Mouse (Mus musculus): ENCODE data around the gene Acss1. TPM values are rescaled to one million over a fixed set of nuclear protein-coding genes. Genes with fewer than 3 reads are reported as not detected.

Gene Acss1
- polyA plus RNA-seq, 1 experiment from 2014 or later: 18.4 TPM

DNA sequence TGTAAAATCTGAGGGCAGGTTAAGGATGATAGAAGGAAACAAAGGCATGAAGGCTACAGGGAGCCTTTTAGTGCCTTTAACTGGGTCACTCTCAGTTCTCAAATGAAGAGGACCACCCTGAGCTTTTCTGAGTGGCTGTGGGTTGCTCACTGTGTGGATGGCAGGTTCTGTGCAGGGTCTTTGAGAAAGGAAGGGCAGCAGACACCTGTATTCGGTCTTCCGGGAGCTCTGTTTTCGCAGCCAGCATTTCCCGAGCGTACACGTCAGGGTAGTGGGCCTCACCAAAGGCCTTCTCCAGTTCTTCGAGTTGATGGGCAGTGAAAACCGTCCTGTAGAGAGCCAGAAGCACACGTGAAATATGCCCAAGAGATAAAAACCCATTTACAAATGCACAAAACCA, 17.1 kb upstream of the Acss1 start:
- Histone ChIP-seq H3K36me3 (ENCODE audit: control insufficient read depth, insufficient read depth, low read length) (no peaks in the 10 kb centered on the region), H3K27ac (ENCODE audit: low read depth, low read length) (no peak overlapping the region), H3K4me1 (ENCODE audit: control insufficient read depth, insufficient read depth, low read length) (peaks cover 10% of the 10 kb centered on the region; the same call in 1 of the 2 replicates), H3K9ac (ENCODE audit: low read length) (no peak overlapping the region), H3K4me3 (ENCODE audit: low read depth, low read length) (no peak overlapping the region), H3K4me2 (ENCODE audit: low read length) (no peak overlapping the region), H3K9me3 (replicated peaks; ENCODE audit: control insufficient read depth, low read length) (no peaks in the 10 kb centered on the region), H3K27me3 (replicated peaks; ENCODE audit: control insufficient read depth, insufficient read depth, low read length) (peaks cover 39% of the 10 kb centered on the region)
- no peak for ATAC-seq
- DNase-seq (ENCODE audit: low spot score): no peak
- 90% methylated on average over 9 of the region's 9 CpGs for WGBS

GRCm38 (mm10) chr2:150684451-150684850, 16.2 kb upstream of the Acss1 start:
- peaks cover 30% of the 10 kb centered on the region for H3K27me3 ChIP-seq (replicated peaks; ENCODE audit: control insufficient read depth, insufficient read depth, low read length)
- no peak for ATAC-seq

DNA sequence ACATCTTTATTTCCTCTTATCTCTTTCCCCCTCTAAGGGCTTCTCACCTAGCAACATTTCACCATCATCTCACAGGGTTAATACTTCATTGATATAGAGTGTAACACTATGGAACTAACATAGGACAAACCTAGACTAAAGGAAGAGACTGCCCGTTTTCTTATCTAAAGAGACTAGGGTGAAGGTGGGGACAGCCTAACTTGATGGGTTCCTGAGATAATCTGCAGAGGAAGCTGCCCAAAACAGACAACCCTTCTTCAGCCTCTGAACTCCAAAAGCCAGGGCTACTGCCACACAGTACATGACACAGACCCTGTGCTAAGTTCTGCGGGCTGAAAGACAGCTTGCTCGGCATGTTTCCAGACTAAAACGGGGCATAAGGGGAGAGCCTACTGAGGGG, 13.3 kb upstream of the Acss1 start:
- Histone ChIP-seq H3K27ac (ENCODE audit: low read depth, low read length) (no peak overlapping the region), H3K36me3 (ENCODE audit: control insufficient read depth, insufficient read depth, low read length) (no peaks in the 10 kb centered on the region), H3K9me3 (replicated peaks; ENCODE audit: control insufficient read depth, low read length) (no peaks in the 10 kb centered on the region), H3K4me1 (ENCODE audit: control insufficient read depth, insufficient read depth, low read length) (no peaks in the 10 kb centered on the region), H3K4me2 (ENCODE audit: low read length) (no peak overlapping the region), H3K9ac (ENCODE audit: low read length) (no peak overlapping the region), H3K4me3 (ENCODE audit: low read depth, low read length) (no peak overlapping the region), H3K27me3 (replicated peaks; ENCODE audit: control insufficient read depth, insufficient read depth, low read length) (0 out of 2 replicates have a peak, but pooled peaks cover 3% of the 10 kb centered on the region)
- WGBS: 72% methylated on average over 4 of the region's 4 CpGs
- no peak for ATAC-seq
- DNase-seq (ENCODE audit: low spot score): no peak

More at GRCm38 (mm10) chr2:150684451-150684850, 16.2 kb upstream of the Acss1 start:
- no peak overlapping the region for H3K4me2 ChIP-seq (ENCODE audit: low read length)
- H3K4me1 ChIP-seq (ENCODE audit: control insufficient read depth, insufficient read depth, low read length): peaks cover 8% of the 10 kb centered on the region; the same call in 1 of the 2 replicates
- WGBS: 84% methylated on average over 12 of the region's 12 CpGs
- H3K9ac ChIP-seq (ENCODE audit: low read length): no peak overlapping the region
- no peak for DNase-seq (ENCODE audit: low spot score)
- no peaks in the 10 kb centered on the region for H3K9me3 ChIP-seq (replicated peaks; ENCODE audit: control insufficient read depth, low read length)
- no peak overlapping the region for H3K4me3 ChIP-seq (ENCODE audit: low read depth, low read length)
- no peak overlapping the region for H3K27ac ChIP-seq (ENCODE audit: low read depth, low read length)
- no peaks in the 10 kb centered on the region for H3K36me3 ChIP-seq (ENCODE audit: control insufficient read depth, insufficient read depth, low read length)

- Histone ChIP-seq H3K27me3 (replicated peaks; ENCODE audit: control insufficient read depth, insufficient read depth, low read length) (no peaks in the 10 kb centered on the region), H3K4me3 (ENCODE audit: low read depth, low read length) (no peak overlapping the region), H3K9ac (ENCODE audit: low read length) (no peak overlapping the region), H3K36me3 (ENCODE audit: control insufficient read depth, insufficient read depth, low read length) (no peaks in the 10 kb centered on the region), H3K4me2 (ENCODE audit: low read length) (no peak overlapping the region), H3K9me3 (replicated peaks; ENCODE audit: control insufficient read depth, low read length) (no peaks in the 10 kb centered on the region), H3K4me1 (ENCODE audit: control insufficient read depth, insufficient read depth, low read length) (peaks cover 3% of the 10 kb centered on the region; the same call in 1 of the 2 replicates), H3K27ac (ENCODE audit: low read depth, low read length) (no peak overlapping the region)
- ATAC-seq (peak; percentile 27; the same call in 1 of the 2 replicates), DNase-seq (ENCODE audit: low spot score) (peak; percentile 88)
- 2% methylated on average over 3 of the region's 3 CpGs for WGBS
Observed at GRCm38 (mm10) chr2:150678392-150678791, 10.1 kb upstream of the Acss1 start.

- peaks cover 3% of the 10 kb centered on the region; the same call in 1 of the 2 replicates for H3K4me1 ChIP-seq (ENCODE audit: control insufficient read depth, insufficient read depth, low read length)
- H3K27ac ChIP-seq (ENCODE audit: low read depth, low read length): no peak overlapping the region
- H3K9me3 ChIP-seq (replicated peaks; ENCODE audit: control insufficient read depth, low read length): no peaks in the 10 kb centered on the region
- no peaks in the 10 kb centered on the region for H3K27me3 ChIP-seq (replicated peaks; ENCODE audit: control insufficient read depth, insufficient read depth, low read length)
- no peak overlapping the region for H3K9ac ChIP-seq (ENCODE audit: low read length)
- DNase-seq (ENCODE audit: low spot score) (no peak), ATAC-seq (no peak)
- WGBS: 28% methylated on average over 1 of the region's 1 CpGs
- H3K4me2 ChIP-seq (ENCODE audit: low read length): no peak overlapping the region
- H3K36me3 ChIP-seq (ENCODE audit: control insufficient read depth, insufficient read depth, low read length): no peaks in the 10 kb centered on the region
- H3K4me3 ChIP-seq (ENCODE audit: low read depth, low read length): no peak overlapping the region
Observed at GRCm38 (mm10) chr2:150675525-150675924, 7.2 kb upstream of the Acss1 start.

- ATAC-seq: peak; percentile 90
- no peak overlapping the region for H3K9ac ChIP-seq (ENCODE audit: low read length)
- H3K4me2 ChIP-seq (ENCODE audit: low read length): no peak overlapping the region
- peak; percentile 91 for DNase-seq (ENCODE audit: low spot score)
- no peaks in the 10 kb centered on the region for H3K27me3 ChIP-seq (replicated peaks; ENCODE audit: control insufficient read depth, insufficient read depth, low read length)
- no peaks in the 10 kb centered on the region for H3K36me3 ChIP-seq (ENCODE audit: control insufficient read depth, insufficient read depth, low read length)
- 3% methylated on average over 2 of the region's 2 CpGs for WGBS
- H3K4me3 ChIP-seq (ENCODE audit: low read depth, low read length): no peak overlapping the region
- no peak overlapping the region for H3K27ac ChIP-seq (ENCODE audit: low read depth, low read length)
- H3K9me3 ChIP-seq (replicated peaks; ENCODE audit: control insufficient read depth, low read length): no peaks in the 10 kb centered on the region
- H3K4me1 ChIP-seq (ENCODE audit: control insufficient read depth, insufficient read depth, low read length): peaks cover 3% of the 10 kb centered on the region; the same call in 1 of the 2 replicates
Observed at GRCm38 (mm10) chr2:150674900-150675299, 6.6 kb upstream of the Acss1 start.

DNA sequence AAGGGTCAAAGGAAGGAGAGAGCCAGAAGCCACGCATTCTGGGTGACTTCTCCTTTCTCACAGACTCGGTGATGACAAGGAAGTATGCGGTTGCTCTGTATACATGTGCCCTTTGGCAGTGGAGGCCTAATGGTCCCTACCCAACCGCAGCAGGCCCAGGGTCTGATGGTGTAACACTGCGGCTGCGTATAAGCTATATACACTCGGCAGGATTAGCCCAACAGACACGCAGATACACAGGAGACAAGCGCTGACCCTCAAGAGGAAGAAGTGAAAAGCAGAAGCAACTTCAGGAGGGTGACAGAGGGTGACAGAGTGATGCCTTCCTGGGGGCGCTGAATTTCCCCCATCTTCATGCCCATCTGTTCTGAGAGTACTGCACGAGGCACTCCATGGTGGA, 5.6 kb upstream of the Acss1 start:
- H3K27me3 ChIP-seq (replicated peaks; ENCODE audit: control insufficient read depth, insufficient read depth, low read length): no peaks in the 10 kb centered on the region
- no peak overlapping the region for H3K4me2 ChIP-seq (ENCODE audit: low read length)
- no peak overlapping the region for H3K4me3 ChIP-seq (ENCODE audit: low read depth, low read length)
- no peaks in the 10 kb centered on the region for H3K36me3 ChIP-seq (ENCODE audit: control insufficient read depth, insufficient read depth, low read length)
- DNase-seq (ENCODE audit: low spot score) (no peak), ATAC-seq (no peak; the same call in 1 of the 2 replicates)
- H3K9ac ChIP-seq (ENCODE audit: low read length): no peak overlapping the region
- H3K9me3 ChIP-seq (replicated peaks; ENCODE audit: control insufficient read depth, low read length): no peaks in the 10 kb centered on the region
- peaks cover 3% of the 10 kb centered on the region; the same call in 1 of the 2 replicates for H3K4me1 ChIP-seq (ENCODE audit: control insufficient read depth, insufficient read depth, low read length)
- 85% methylated on average over 11 of the region's 11 CpGs for WGBS
- H3K27ac ChIP-seq (ENCODE audit: low read depth, low read length): no peak overlapping the region

GRCm38 (mm10) chr2:150671609-150672290, 3.5 kb upstream of the Acss1 start:
- 80% methylated on average over 8 of the region's 8 CpGs for WGBS
- Histone ChIP-seq H3K4me1 (ENCODE audit: control insufficient read depth, insufficient read depth, low read length) (peaks cover 12% of the 10 kb centered on the region; the same call in 1 of the 2 replicates), H3K27me3 (replicated peaks; ENCODE audit: control insufficient read depth, insufficient read depth, low read length) (no peaks in the 10 kb centered on the region), H3K9ac (ENCODE audit: low read length) (no peak overlapping the region), H3K4me2 (ENCODE audit: low read length) (no peak overlapping the region), H3K27ac (ENCODE audit: low read depth, low read length) (no peak overlapping the region), H3K4me3 (ENCODE audit: low read depth, low read length) (no peak overlapping the region), H3K9me3 (replicated peaks; ENCODE audit: control insufficient read depth, low read length) (no peaks in the 10 kb centered on the region), H3K36me3 (ENCODE audit: control insufficient read depth, insufficient read depth, low read length) (no peaks in the 10 kb centered on the region)
- ATAC-seq: no peak
- no peak for DNase-seq (ENCODE audit: low spot score)

DNA sequence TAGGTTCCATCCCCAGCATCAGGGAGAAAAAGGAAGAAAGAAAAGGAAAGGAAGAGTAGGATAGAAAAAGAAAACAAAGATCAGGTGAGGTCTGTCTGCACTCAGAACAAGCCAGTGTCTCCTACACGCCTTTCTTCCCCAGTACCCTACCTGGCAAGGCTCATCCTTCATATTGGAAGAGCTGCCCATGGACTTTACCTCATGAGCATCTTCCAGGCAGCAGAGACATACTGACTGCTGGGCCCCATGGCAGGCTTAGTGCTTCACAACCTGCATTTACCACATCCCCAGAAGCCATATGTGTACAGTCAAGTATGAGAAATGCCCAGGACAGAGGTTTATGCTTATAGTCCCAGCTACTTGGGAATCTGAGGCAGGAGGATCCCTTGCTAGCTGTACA, 2.6 kb upstream of the Acss1 start:
- no peak for ATAC-seq
- Histone ChIP-seq H3K4me2 (ENCODE audit: low read length) (no peak overlapping the region), H3K27me3 (replicated peaks; ENCODE audit: control insufficient read depth, insufficient read depth, low read length) (no peaks in the 10 kb centered on the region), H3K36me3 (ENCODE audit: control insufficient read depth, insufficient read depth, low read length) (no peaks in the 10 kb centered on the region), H3K27ac (ENCODE audit: low read depth, low read length) (no peak overlapping the region), H3K9ac (ENCODE audit: low read length) (no peak overlapping the region), H3K9me3 (replicated peaks; ENCODE audit: control insufficient read depth, low read length) (no peaks in the 10 kb centered on the region), H3K4me3 (ENCODE audit: low read depth, low read length) (no peak overlapping the region), H3K4me1 (ENCODE audit: control insufficient read depth, insufficient read depth, low read length) (peaks cover 13% of the 10 kb centered on the region; the same call in 1 of the 2 replicates)
- DNase-seq (ENCODE audit: low spot score): no peak
- 90% methylated on average over 1 of the region's 1 CpGs for WGBS

Data from forebrain, embryonic 14.5 days (tissue).